Mouse (Mus musculus) liver, embryonic 16.5 days (tissue): ENCODE data around the gene Rnf130. TPM values are rescaled to one million over a fixed set of nuclear protein-coding genes. Genes with fewer than 3 reads are reported as not detected.

ENCODE experiments used
- ATAC-seq: fragments of 200-750 bp; cut with Nextera tagmentation; 2 replicates; pipeline ENCODE4 v1.8.0; 2017; ENCODE audit warnings: low read depth, mild to moderate bottlenecking, moderate number of reproducible peaks, moderate library complexity
- H3K27ac ChIP-seq: fragments of 300-500 bp; sonication (generic); 2 replicates; pipeline ENCODE4 v1.5.1; 2014; ENCODE audit warnings: mild to moderate bottlenecking, low read length
- H3K27me3 ChIP-seq: fragments of 300-500 bp; sonication (generic); 2 replicates; pipeline ENCODE4 v1.6.1; 2014; ENCODE audit warnings: low read depth, low read length, mixed read lengths; ENCODE audit not compliant: control insufficient read depth, insufficient read depth
- H3K36me3 ChIP-seq: fragments of 300-500 bp; sonication (generic); 2 replicates; pipeline ENCODE4 v1.6.1; 2014; ENCODE audit warnings: mild to moderate bottlenecking; ENCODE audit not compliant: control insufficient read depth, insufficient read depth
- H3K4me1 ChIP-seq: fragments of 300-500 bp; sonication (generic); 2 replicates; pipeline ENCODE4 v1.6.1; 2014; ENCODE audit warnings: low read depth, low read length, mixed read lengths; ENCODE audit not compliant: control insufficient read depth
- H3K4me2 ChIP-seq: fragments of 300-500 bp; sonication (generic); 2 replicates; pipeline ENCODE4 v1.6.1; 2014; ENCODE audit warnings: low read depth, low read length, mixed read lengths
- H3K4me3 ChIP-seq: fragments of 300-500 bp; sonication (generic); 2 replicates; pipeline ENCODE4 v1.5.1; 2014; ENCODE audit warnings: low read depth, mild to moderate bottlenecking, low read length
- H3K9ac ChIP-seq: fragments of 300-500 bp; sonication (generic); 2 replicates; pipeline ENCODE4 v1.6.1; 2014; ENCODE audit warnings: low read depth, low read length
- H3K9me3 ChIP-seq: fragments of 300-500 bp; sonication (generic); replicated peaks from 2 replicates; pipeline ENCODE4 v1.6.1; 2016; ENCODE audit warnings: low read length; ENCODE audit not compliant: control insufficient read depth
- WGBS: fragments of 180-500 bp; shearing (Covaris S2); extraction: QIAGEN DNeasy Blood & Tissue Kit; methylation state at CpG from one replicate; pipeline ENCODE4 v1.1.7; 2014; ENCODE audit not compliant: insufficient replicate concordance; 5-methylcytosine and 5-hydroxymethylcytosine counted together
- polyA plus RNA-seq: library from polyadenylated mRNA; unstranded; fragments of >200 nt; fragmentation: Nextera tagmentation; extraction: Ambion mirVana; gene quantifications from 2 replicates; pipeline ENCODE4 v1.2.1, GENCODE M21; 2015

Rnf130 gene
- polyA plus RNA-seq, 1 experiment from 2014 or later = 21.9 TPM

DNA sequence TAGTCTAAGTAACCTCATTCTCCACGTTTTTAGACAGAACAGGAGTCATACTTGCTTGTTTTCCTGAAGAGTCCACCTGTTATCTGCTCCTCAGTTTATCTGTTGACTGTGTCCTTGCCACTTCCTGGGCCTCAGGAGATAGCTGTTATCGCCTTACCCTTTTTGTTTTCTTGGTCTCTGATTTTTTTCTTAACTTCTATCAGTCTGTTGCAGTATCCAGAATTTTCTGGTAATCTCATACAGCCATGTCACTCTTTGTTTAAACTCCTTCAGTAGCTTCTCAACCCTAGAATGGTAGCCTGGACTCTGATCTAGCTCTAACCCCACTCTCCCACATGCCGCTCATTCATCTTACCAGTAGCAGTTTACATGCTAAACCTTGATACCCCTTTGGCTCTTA, 10.6 kb downstream of the Rnf130 start:
- Histone ChIP-seq H3K4me1 (peaks cover 25% of the 10 kb centered on the region), H3K27me3 (no peaks in the 10 kb centered on the region), H3K9me3 (no peaks in the 10 kb centered on the region), H3K9ac (no peak overlapping the region), H3K27ac (no peak overlapping the region), H3K4me2 (no peak overlapping the region), H3K36me3 (no peaks in the 10 kb centered on the region), H3K4me3 (no peak overlapping the region)
- WGBS = 14% methylated on average over 3 of the region's 3 CpGs
- ATAC-seq = peak; percentile 51; the same call in 1 of the 2 replicates

DNA sequence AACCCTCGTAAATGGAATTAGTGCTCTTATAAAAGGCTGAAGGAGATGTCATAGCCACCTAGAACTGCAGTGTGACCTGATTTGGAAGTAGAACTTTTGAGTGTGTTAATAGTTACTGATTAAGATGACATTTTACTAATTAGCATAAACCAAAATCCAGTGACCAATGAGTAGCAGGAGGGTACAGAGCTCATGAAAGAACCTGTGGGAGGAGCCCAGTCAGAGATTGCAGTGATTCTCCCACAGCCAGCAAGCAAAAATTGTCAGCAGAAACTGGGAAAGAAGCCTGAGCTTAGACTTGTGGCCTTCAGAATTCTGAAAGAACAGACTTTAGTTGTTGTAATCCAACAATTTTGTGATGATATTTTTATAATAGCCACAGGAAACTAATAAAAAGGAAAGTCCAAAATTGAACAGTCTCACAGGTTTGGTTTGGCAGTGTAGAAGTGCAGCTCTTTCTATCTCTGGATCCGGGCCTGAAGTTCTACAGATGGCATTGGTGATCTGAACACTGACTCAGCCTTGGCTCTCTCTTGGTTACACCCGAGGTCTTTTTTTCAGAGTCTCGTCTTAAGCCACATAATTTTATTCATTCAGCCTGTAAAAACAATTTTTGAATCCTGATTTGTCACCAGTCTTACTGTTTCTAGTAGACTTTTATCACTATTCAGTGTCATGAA, 11.8 kb downstream of the Rnf130 start:
- no peak overlapping the region for H3K27ac ChIP-seq
- H3K4me3 ChIP-seq = no peak overlapping the region
- peak; percentile 43; the same call in 1 of the 2 replicates for ATAC-seq

DNA sequence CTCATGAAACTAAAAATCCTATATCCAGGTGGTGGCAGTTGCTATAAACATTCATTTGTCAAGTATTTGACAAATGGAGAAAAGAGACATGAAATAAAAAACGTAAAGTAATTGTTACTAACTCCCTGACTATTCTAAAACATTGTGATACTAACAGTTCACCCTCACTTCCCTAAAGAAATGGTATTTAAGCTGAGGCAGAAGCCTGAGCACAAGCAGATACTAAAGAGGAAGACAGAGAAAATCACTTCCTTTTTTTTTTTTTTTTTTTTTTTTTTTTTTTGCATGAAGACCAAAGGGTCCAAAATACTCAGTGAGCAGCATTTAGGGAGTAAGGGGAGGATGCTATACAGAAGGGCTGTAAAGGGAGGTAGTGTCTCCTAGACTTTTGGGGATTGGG, 13.6 kb downstream of the Rnf130 start:
- Histone ChIP-seq H3K4me3 (no peak overlapping the region), H3K4me1 (peaks cover 28% of the 10 kb centered on the region), H3K27me3 (no peaks in the 10 kb centered on the region), H3K9ac (no peak overlapping the region), H3K27ac (no peak overlapping the region), H3K9me3 (no peaks in the 10 kb centered on the region), H3K4me2 (no peak overlapping the region), H3K36me3 (no peaks in the 10 kb centered on the region)
- ATAC-seq = no peak
- 26% methylated on average over 1 of the region's 1 CpGs for WGBS

More for the DNA sequence above, 11.8 kb downstream of the Rnf130 start:
- WGBS = 34% methylated on average over 4 of the region's 4 CpGs
- Histone ChIP-seq H3K4me1 (peaks cover 24% of the 10 kb centered on the region), H3K4me2 (no peak overlapping the region; the same call in 1 of the 2 replicates), H3K27me3 (no peaks in the 10 kb centered on the region), H3K9ac (no peak overlapping the region), H3K36me3 (no peaks in the 10 kb centered on the region), H3K9me3 (no peaks in the 10 kb centered on the region)

DNA sequence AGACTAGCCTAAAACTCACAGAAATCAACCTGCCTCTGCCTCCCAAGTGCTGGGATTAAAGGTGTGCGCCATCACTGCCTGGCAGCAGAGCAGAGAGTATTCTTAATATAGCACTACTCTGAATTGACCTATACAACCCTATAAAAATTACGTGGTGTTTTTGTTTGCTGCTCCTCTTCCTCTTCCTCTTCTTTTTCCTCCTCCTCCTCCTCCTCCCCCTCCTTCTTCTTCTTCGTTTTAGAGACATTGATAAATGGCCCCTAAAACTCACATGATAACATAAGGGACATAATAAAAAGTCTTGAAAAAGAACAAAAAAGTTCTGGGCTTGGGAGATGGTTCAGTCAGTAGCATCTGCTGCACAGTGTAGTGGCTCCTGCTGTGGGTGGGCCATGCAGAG, 16.0 kb downstream of the Rnf130 start:
- H3K36me3 ChIP-seq = no peaks in the 10 kb centered on the region
- ATAC-seq = no peak
- H3K27me3 ChIP-seq = no peaks in the 10 kb centered on the region
- H3K9me3 ChIP-seq = no peaks in the 10 kb centered on the region
- no peak overlapping the region for H3K4me3 ChIP-seq
- no peak overlapping the region for H3K4me2 ChIP-seq
- H3K27ac ChIP-seq = no peak overlapping the region
- H3K4me1 ChIP-seq = peaks cover 25% of the 10 kb centered on the region
- WGBS = 47% methylated on average over 3 of the region's 3 CpGs
- no peak overlapping the region for H3K9ac ChIP-seq

DNA sequence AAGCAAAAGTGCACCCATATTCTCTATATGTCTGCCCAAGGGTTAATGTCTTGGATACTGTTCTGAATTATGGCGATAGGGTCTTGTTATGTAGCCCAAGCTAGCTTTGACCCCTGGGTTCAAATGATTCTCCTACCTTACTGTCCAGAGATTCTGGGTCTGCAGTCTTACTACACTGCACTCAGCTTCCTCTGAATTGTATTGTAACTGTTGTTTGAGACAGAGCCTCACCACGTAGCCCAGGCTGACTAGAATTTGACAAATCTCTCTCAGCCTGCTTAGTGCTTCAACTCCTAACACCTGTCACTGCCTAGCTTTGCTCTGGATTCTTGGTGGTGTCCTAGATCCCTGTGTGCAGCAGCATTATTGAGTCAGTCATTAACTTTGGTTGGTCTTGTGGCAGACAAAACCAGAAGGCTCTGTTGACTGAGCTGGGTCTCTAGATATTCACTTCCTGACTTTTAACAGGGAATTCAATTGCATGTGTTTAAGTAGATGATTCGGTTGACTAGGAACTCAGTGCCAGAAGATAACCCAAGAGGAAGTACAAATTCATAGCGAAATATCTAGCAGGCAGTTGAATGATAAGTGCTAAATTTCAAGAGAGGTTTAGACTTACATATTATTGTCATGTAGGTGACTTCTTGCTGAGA, 17.3 kb downstream of the Rnf130 start:
- no peak overlapping the region for H3K27ac ChIP-seq
- ATAC-seq = 0 out of 2 replicates have a peak, but pooled peaks have one; percentile 30
- no peaks in the 10 kb centered on the region for H3K9me3 ChIP-seq
- H3K4me3 ChIP-seq = no peak overlapping the region
- H3K27me3 ChIP-seq = no peaks in the 10 kb centered on the region
- H3K36me3 ChIP-seq = no peaks in the 10 kb centered on the region
- no peak overlapping the region for H3K9ac ChIP-seq
- H3K4me1 ChIP-seq = peaks cover 16% of the 10 kb centered on the region
- 24% methylated on average over 4 of the region's 4 CpGs for WGBS
- no peak overlapping the region for H3K4me2 ChIP-seq

DNA sequence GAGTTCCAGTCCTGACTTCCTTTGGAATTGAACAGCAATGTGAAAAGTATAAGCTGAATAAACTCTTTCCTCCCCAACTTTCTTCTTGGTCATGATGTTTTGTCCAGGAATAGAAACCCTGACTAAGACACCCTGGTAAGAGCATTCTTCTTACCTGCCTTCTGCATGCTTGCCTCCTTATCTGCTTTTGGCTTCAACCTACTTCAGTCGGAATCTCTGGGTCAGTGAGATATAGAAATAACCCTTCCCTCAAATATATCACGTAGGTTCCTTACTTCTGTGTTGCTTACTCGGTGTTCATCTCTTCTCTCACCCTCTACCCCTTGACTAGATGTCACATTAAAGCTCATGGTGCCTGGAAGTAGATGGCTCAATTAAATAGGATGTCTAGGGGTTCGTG, 19.3 kb downstream of the Rnf130 start:
- H3K27ac ChIP-seq = no peak overlapping the region
- no peaks in the 10 kb centered on the region for H3K36me3 ChIP-seq
- WGBS = 42% methylated on average over 4 of the region's 4 CpGs
- peak; percentile 30; the same call in 1 of the 2 replicates for ATAC-seq
- H3K4me3 ChIP-seq = no peak overlapping the region
- H3K9me3 ChIP-seq = no peaks in the 10 kb centered on the region
- H3K4me1 ChIP-seq = peaks cover 20% of the 10 kb centered on the region
- no peak overlapping the region for H3K4me2 ChIP-seq
- H3K27me3 ChIP-seq = no peaks in the 10 kb centered on the region
- no peak overlapping the region for H3K9ac ChIP-seq

DNA sequence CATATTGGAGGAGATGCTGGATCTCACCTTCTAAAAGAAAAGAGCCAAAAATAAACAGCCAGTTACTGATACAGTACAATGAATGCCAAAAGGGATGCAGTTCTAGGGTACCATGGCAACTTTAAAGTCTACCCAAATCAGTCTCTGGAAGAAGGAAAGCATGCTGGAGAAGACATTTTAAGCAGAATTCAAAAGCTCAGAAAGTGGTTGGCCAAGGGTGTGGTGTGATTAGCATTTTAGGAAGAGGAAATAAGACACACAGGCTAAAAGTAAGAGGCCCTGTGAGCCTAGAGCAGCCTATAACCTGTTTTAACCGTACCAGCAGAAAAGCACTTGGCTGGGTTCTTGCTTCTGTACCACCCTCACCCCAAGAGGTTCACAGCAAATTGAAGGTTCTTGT, 22.5 kb downstream of the Rnf130 start:
- Histone ChIP-seq H3K36me3 (no peaks in the 10 kb centered on the region), H3K4me3 (no peak overlapping the region), H3K27ac (no peak overlapping the region), H3K27me3 (no peaks in the 10 kb centered on the region), H3K9ac (no peak overlapping the region), H3K4me2 (no peak overlapping the region), H3K9me3 (no peaks in the 10 kb centered on the region), H3K4me1 (peaks cover 18% of the 10 kb centered on the region)
- 50% methylated on average over 1 of the region's 1 CpGs for WGBS
- no peak for ATAC-seq

DNA sequence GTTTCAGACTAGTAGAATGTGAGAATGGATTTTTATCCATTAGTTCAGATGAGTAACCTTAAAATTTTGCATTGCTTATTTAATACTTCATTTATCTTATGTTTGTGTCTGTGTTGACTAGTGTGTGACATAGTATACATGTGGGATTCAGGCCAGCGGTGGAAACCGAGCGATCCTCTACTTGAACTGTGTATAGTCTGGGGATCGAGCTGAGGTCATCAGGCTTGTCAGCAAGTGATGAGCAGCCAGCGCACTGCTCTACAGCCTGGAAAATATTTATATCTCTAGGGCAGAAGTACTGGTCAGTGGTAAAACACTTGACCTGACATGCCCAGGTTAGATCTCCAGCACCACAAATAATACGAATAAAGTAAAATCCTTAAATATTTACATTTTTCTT, 23.0 kb downstream of the Rnf130 start:
- ATAC-seq = no peak
- Histone ChIP-seq H3K4me1 (peaks cover 18% of the 10 kb centered on the region), H3K27ac (no peak overlapping the region), H3K4me3 (no peak overlapping the region), H3K27me3 (no peaks in the 10 kb centered on the region), H3K4me2 (no peak overlapping the region), H3K9me3 (no peaks in the 10 kb centered on the region), H3K36me3 (no peaks in the 10 kb centered on the region), H3K9ac (no peak overlapping the region)
- 73% methylated on average over 6 of the region's 6 CpGs for WGBS

DNA sequence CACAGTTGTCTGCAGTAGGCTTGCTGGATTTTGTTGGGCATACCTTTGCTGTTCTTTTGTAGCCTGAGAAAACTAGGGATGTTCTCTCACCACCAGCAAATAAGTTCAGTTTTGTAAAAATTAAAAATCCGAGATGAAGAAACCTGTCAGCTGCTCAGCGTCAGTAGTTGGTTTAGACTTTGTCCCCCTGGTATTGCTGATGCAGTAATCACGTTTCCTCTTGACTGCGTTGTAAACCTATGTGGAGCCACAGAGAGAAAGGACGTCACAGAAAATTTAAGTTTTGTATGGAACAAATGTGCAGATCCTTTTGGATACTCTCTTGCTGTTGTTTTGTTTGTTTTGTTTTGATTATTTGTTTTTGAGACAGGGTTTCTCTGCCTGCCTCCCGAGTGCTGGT, 25.2 kb downstream of the Rnf130 start:
- H3K4me1 ChIP-seq = peaks cover 14% of the 10 kb centered on the region
- H3K36me3 ChIP-seq = no peaks in the 10 kb centered on the region
- ATAC-seq = no peak
- H3K4me2 ChIP-seq = no peak overlapping the region
- H3K27ac ChIP-seq = no peak overlapping the region
- H3K9ac ChIP-seq = no peak overlapping the region
- H3K9me3 ChIP-seq = no peaks in the 10 kb centered on the region
- H3K27me3 ChIP-seq = no peaks in the 10 kb centered on the region
- WGBS = 43% methylated on average over 6 of the region's 6 CpGs
- H3K4me3 ChIP-seq = no peak overlapping the region
